Mouse (Mus musculus) lung, postnatal 0 days (tissue): Measurements from ENCODE around the gene Vgll4.

Experiments
- CTCF ChIP-seq: IDR thresholded peaks from 2 replicates; pipeline ENCODE4 v1.5.1; 2016; ENCODE audit warnings: antibody characterized with exemption, mild to moderate bottlenecking
- EP300 ChIP-seq: IDR thresholded peaks from 2 replicates; pipeline ENCODE4 v1.6.1; 2016; ENCODE audit warnings: antibody characterized with exemption, mild to moderate bottlenecking, control low read depth

DNA sequence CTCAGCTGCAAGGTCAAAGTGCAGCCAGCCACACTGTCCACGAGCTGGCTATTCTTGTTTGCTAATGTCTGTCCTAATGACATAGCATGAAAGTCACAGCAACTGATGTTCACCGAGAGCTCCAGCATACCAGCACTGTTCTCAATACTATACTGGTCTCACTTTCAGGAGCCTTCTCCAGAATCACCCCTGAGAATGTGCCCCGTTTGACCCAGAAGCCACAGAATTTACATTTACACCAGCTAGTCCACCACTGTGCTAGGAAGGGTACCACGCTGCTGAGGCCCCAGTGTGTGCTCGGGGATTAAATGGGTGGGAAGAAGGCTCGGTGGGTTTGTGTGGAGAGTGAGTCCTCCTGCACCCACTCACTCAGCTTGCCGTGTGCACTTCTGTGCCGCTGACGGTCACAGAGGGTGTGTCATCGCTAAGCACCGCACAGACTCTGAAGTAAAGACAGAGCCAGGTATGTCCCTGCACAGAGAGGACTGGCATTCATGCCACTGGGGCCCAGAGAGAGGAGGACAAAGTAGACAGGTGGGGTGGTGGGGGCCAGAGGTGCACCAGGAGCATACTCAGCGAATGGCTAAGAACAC, 122.1 kb downstream of the Vgll4 start:
- no peak for TF ChIP-seq CTCF
- TF ChIP-seq EP300: no peak
